Mouse (Mus musculus): ENCODE data around the gene Tnrc6b.

Gene Tnrc6b

DNA sequence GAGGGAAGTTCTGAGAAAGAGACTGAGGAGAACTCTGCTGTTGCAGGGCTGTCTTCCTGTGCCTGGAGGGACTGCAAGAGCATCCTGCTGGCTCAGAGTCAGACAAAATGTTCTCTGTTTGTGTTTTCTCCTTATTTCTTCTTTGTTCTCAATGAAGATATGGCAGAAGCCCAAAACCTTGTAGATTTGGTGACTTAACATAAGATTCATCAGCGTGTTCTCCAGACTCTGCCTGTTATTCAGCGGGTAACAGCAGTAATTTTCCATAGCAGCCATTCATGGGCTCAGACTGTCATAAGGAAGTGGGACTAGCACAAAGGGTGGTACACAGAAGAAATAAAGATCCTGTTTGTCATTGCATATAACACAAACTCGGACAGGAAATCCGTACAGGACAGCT is 268.5 kb downstream of the Tnrc6b start:
- in situ Hi-C loops (cut with MboI; ENCODE audit: unreplicated experiment in 2 of 2): no loop called here

- in situ Hi-C loops (cut with MboI; ENCODE audit: unreplicated experiment in 2 of 2): no loop called here
Observed at GRCm38 (mm10) chr15:80981176-80981575, 270.1 kb downstream of the Tnrc6b start.

- in situ Hi-C loops (cut with MboI; ENCODE audit: unreplicated experiment in 2 of 2): no loop called here
Observed at GRCm38 (mm10) chr15:80983264-80983663, 272.2 kb downstream of the Tnrc6b start.

DNA sequence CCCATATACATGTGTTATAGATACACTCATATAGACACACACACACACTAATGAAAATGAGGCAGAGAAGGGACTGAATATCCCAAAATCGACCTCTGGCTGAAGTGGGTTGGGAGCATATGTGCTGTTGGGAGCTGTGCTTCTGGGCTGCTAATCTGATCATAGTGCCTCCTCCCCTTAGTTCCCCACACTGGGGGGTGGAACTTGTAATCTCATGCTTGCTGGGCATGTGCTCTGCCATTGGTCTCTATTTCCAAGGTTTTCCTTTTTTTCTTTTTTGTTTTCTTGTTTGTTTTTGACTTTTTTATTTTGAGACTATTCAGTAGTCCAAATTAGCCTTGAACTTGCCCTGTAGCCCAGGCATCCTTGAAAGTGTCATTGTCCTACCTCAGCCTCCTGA is 277.2 kb downstream of the Tnrc6b start:
- in situ Hi-C loops (cut with MboI; ENCODE audit: unreplicated experiment in 2 of 2): no loop called here

DNA sequence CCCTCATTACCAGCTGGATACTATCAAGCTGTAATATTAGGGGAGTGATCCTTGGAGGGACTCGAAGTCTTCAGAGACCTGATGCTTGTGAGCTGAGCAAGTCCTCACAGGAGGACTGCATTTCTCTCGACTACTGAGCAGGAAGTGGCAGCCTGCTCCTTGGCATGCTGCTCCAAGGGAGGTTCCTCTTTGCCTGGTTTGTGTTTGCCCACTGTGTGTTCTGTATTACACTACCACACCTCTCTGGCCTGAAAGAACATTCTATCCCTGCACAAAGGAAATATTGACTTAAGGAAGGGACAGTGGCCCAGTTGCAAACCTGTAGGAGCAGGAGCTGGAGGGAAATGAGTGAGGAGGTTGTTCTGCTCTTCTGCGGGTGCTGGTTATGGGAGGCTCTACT is 278.6 kb downstream of the Tnrc6b start:
- in situ Hi-C loops (cut with MboI; ENCODE audit: unreplicated experiment in 2 of 2): no loop called here

All from v-Abl transformed pro-B cells (cell line).